Mouse (Mus musculus): Measurements from ENCODE around the gene Zfp790.

Zfp790 gene

DNA sequence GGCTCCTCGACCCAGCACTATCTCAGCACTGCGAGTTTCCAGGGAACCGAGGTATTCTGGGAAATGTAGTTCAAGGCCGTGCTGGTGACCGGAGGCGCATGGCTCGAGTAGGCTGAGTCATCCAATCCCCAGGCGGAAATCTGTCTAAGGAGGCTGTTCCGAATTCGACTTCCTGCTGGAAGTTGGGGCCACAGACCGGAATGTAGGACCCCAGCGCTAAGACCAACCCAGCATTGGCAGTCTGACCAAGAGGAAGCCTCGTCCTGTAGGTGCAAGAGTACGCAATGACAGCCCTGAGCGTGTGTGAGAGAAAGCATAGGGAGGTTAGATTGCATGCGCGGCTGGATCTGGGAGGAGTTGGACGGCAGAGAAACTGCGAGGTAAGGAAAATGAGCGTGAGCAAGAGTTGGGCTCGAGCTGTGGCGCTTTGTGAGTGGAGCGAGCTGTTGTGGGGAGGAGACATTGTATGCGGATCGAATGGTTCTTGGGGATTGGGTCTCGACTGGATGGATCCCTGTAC lies at the start of gene Zfp790:
TSS of gene Zfp790 (plus strand) at position 205 of the 520 bp plus-strand sequence.
- DNase-seq (ENCODE audit: low read depth), result peak; percentile 94

DNA sequence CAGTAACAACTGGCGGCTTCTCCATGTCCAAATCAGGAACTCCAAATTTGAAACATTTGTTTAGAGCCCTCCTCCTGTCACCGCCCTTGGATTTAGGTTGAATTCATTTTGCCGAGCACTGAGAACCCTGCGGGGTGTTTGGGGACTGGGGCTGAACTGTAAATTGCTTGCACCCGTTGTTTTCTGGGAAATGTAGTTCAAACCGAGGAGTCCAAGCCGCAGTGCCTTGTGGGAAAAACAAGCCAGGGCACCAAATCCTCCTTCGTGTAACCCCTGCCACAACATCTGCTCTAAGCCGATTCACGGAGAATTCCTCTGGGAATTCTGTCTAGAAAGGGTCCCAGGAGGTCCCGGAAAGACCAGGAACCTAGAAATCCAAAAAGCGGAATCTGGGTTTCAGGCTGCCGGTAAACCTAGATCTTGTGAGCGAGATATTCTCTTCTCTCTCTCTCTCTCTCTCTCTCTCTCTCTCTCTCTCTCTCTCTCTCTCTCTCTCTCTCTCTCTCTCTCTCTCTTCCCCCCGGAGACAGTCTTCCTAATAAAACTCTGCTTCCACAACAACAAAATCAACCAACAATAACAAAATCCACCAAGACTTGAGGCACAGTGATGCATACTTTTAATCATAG lies 48.7 kb upstream of the Zfp790 start:
- peak; percentile 88 for DNase-seq (ENCODE audit: low read depth)

DNA sequence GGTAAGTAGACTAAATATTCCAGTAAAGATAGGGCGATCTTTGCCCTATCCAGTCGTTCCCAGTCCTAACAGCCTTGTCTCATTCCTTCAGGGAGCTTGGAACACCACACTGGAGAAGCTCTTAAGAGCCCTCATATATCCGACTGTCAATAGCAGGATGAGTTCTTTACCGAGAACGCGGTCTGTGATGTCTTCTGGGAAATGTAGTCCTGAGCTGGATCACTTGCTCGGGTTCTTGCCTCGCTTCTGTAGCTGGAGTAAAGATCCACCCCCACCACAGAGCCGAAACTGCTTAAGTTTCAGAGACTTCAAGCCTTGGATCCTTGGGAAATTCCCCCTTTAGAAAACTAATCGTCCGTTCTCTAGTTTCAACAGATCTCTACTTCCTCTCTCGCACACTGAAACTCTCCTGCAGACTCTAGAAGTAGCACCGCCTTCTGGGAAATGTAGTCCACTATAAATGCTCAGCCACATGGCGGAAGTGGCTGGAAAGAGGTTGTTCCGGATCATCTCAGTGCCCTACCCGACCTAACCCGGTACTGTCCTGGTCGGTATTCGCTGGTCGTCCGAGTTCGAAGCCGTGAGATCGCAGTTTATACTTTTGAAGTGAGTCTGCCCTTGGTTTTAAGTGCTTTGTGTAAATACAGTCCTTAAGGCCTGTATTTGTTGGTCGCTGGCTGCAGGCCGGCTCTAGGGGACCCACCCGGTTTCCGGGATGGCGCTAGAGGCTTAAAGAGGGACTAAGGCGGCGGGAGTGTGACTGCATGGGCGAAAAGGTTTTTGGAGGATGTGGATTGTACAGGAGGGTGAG lies 47.6 kb upstream of the Zfp790 start, which contains the start of gene Zfp84:
TSS of gene Zfp84 (plus strand) at position 463 of the 811 bp plus-strand sequence.
- peak; percentile 97 for DNase-seq (ENCODE audit: low read depth)

DNA sequence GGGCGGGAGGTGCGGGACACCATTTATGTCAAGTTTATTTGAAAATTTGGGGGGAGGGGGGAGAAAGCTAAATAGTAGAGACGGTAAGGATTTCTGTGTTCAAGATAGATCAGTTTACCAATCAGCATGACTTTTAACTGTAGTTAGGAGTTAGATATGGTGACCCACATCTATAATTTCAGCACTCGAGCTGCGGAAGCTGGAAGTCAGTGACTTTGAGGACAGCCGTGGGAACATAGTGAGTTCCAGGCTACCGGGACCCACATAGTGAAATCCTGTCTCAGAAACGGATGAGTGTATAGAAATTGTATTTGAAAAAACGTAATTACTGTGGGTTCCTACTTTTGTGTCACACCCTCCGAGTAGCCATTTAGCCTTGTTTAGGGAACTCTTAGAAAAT lies 46.9 kb upstream of the Zfp790 start:
- DNase-seq (ENCODE audit: low read depth), result no peak

DNA sequence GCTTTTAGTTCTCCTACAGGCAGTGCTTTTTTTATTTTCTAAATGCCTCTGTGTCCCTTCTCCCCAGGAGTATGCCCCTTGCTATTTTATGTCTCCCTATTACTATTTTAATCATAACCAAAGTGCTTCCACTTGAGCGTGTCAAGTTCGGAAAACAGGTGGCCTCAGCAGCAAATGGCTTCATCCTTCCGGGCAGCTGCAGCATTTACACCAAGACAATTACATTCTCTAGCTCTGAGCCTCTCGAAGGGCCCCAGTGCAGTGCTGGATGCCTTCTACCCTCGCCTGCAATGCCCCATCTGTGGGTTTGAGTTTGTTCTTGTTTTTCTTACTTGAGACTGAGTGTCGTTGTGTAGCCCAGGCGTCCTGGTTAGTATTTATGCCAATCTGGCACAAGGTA lies 42.4 kb upstream of the Zfp790 start:
- no peak for DNase-seq (ENCODE audit: low read depth)

GRCm38 (mm10) chr7:29774371-29774770 lies 41.5 kb upstream of the Zfp790 start:
- no peak for DNase-seq (ENCODE audit: low read depth)

- DNase-seq (ENCODE audit: low read depth), result no peak
These were observed 39.3 kb upstream of the Zfp790 start for GRCm38 (mm10) chr7:29776568-29776967.

DNA sequence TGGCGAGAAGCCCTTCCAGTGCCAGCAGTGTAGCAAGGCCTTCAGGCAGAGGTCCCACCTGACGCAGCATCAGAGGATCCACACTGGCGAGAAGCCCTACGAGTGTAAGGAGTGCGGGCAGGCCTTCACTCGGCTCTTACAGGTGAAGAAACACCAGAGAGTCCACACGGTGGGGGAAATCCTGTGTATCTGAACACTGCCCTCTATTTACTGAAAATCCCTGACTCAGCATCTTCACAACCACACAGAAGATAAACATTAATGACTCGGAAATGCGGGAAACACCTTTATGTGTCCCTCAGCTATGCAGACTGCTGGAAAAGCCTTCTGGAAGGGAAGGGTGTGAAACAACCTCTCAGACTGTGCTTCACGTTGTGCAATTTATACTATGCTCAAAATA lies 38.5 kb upstream of the Zfp790 start:
- no peak for DNase-seq (ENCODE audit: low read depth)

DNA sequence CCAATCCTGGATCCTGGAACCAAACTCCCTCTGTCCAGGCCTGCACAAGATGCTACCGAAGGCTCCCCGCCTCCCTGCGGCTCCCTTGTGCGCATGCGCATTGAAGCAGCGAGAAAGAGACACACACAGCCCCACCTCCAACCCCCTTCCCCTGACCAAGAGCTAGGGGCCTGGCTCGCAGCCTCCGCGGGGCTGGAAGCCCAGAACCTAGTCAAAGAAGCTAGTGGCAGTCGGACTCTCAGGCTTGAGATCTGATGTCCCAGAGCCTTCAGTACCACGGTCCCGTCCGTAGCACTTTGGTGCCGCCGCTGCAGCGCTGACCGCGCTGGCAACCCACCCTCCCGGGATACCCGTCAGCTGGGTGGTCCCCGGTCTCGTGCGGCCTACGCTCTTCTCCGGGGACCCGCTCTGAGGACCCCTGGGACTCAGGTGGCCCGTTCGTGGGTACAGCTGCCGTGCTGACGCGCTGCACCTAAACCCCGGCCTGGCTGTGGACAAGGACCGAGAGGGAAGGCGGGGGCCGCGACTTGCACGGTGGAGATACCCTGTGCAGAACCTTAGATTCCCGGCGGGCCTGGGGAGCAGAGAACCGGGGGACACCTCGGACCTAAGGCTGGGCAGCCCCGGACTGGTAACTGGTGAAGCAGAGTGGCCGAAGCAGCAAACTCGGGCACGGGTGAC lies 31.9 kb upstream of the Zfp790 start, which contains the start of gene Zfp30:
TSS of gene Zfp30 (plus strand) at position 128 of the 681 bp plus-strand sequence.
- DNase-seq (ENCODE audit: low read depth), result peak; percentile 83

GRCm38 (mm10) chr7:29785023-29785422 lies 30.9 kb upstream of the Zfp790 start:
- DNase-seq (ENCODE audit: low read depth), result no peak

DNA sequence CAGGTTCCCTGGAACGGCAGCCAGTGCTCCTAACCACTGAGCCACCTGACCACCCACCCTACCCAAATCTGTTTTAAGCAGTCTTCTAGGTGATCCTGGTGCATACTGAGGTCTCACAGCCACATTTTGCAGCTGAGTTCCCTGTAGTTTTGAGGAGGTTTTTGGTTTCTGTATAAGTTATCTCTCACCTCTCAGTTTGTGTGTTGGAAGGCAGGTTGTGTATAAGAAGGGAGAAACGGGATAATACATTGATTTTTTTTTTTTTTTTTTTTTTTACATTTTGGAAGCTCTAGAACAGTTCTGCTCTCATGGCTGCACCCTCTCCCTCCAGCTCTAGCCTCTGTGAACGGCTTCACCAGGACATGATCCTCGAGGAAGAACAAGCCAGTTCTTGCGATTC lies 30.0 kb upstream of the Zfp790 start:
- no peak for DNase-seq (ENCODE audit: low read depth)

- DNase-seq (ENCODE audit: low read depth), result no peak
These were observed 23.0 kb upstream of the Zfp790 start for GRCm38 (mm10) chr7:29792906-29793305.

- DNase-seq (ENCODE audit: low read depth), result no peak
These were observed 8.9 kb upstream of the Zfp790 start for GRCm38 (mm10) chr7:29807046-29807445.

GRCm38 (mm10) chr7:29812244-29812643 lies 3.7 kb upstream of the Zfp790 start:
- DNase-seq (ENCODE audit: low read depth), result no peak

- DNase-seq (ENCODE audit: low read depth), result no peak
These were observed 1.5 kb upstream of the Zfp790 start for GRCm38 (mm10) chr7:29814381-29814780.

- peak; percentile 30 for DNase-seq (ENCODE audit: low read depth)
These were observed 691 bp upstream of the Zfp790 start for GRCm38 (mm10) chr7:29815061-29815784.

- DNase-seq (ENCODE audit: low read depth), result peak; percentile 88
These were observed 2.8 kb downstream of the Zfp790 start for GRCm38 (mm10) chr7:29818619-29819254.

- DNase-seq (ENCODE audit: low read depth), result no peak
These were observed 12.1 kb downstream of the Zfp790 start for GRCm38 (mm10) chr7:29828001-29828400.

GRCm38 (mm10) chr7:29829804-29830203 lies 13.9 kb downstream of the Zfp790 start:
- DNase-seq (ENCODE audit: low read depth), result no peak

DNA sequence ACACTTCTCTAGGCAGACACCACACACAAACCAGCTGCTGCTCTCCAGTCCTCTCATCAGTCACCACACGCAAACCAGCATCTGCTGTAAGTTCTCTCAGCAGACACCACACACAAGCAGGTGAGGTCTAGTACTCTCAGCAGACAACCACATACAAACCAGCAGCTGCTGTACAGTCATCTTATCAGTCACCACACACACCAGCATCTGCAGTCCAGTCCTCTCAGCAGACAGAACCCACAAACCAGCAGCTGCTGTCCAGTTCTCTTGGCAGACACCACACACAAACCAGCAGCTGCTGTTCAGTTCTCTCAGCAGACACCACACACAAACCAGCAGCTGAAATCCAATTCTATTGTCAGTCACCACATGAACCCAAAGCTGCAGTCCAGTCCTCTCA lies 20.9 kb downstream of the Zfp790 start:
- DNase-seq (ENCODE audit: low read depth), result no peak

DNA sequence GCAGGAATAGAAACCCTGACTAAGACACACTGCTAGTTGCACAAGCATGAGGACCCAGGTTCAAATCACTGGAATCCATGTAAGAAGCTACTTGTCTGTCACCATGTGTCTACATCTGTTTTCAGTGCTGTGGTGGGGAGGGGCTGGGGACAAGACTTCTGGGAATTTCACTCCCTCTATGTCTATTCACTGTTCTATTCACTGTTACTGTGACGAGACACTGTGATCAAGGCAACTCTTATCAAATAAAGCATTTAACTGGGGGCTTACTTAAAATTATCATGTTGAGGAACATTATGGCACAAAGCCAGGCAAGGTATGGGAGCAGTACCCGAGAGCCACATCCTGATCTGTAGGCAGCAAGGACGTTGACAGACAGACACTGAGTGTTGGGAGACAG lies 23.3 kb downstream of the Zfp790 start:
- no peak for DNase-seq (ENCODE audit: low read depth)

Data from induced T-regulatory cell, adult 2 months (primary cell).